8 mouse cellular contexts compared by ENCODE assay signal in genomic region chr11:100319492-100320171, GRCm38 (mm10). TPM values are rescaled to one million over a fixed set of nuclear protein-coding genes. Genes with fewer than 3 reads are reported as not detected.
A peak's percentile ranks its signal among the peaks of the same experiment; 100 is the strongest.
DNase-seq lines count a peak whose midpoint lies in the region; ATAC-seq and TF ChIP-seq lines count a peak whose summit lies in the region.

Gene Eif1, plus strand, starts transcription at chr11:100319885.

- peaks cover 28% of the 10 kb centered on the region for H3K36me3 ChIP-seq in forebrain, embryonic 10.5 days (replicated peaks)
- H3K36me3 ChIP-seq in heart, embryonic 15.5 days: peaks cover 19% of the 10 kb centered on the region
- peaks cover 23% of the 10 kb centered on the region for H3K36me3 ChIP-seq in liver, embryonic 14.5 days (replicated peaks; ENCODE audit: control insufficient read depth, insufficient read depth, low read depth)
- H3K36me3 ChIP-seq in neural tube, embryonic 11.5 days (ENCODE audit: control insufficient read depth, insufficient read depth, low read length): peaks cover 6% of the 10 kb centered on the region
- peaks cover 13% of the 10 kb centered on the region for H3K36me3 ChIP-seq in stomach, postnatal 0 days (ENCODE audit: control insufficient read depth, insufficient read depth, low read length)

- H3K9ac ChIP-seq in heart, embryonic 15.5 days: peak within 1 kb of the TSS; percentile 98
- H3K9ac ChIP-seq in liver, embryonic 14.5 days (replicated peaks): peak within 1 kb of the TSS; percentile 97
- H3K9ac ChIP-seq in neural tube, embryonic 11.5 days (ENCODE audit: low read length): peak within 1 kb of the TSS; percentile 89
- H3K9ac ChIP-seq in stomach, postnatal 0 days (ENCODE audit: low read length): peak within 1 kb of the TSS; percentile 96

- peak; percentile 100 for DNase-seq in CD8-positive naive resting alpha-beta T cell, adult 2 months (ENCODE audit: low read depth in 2 of 2, low spot score in 2 of 2)
- peak; percentile 100 for DNase-seq in c-Kit-positive CD71-negative TER-119-negative erythroid progenitor cells, embryonic 14.5 days (ENCODE audit: low read depth)
- peak; percentile 100 for DNase-seq in forebrain, embryonic 10.5 days (ENCODE audit: extremely low spot score, low spot score)
- peak; percentile 100 for DNase-seq in kidney, postnatal 25 days
- peak; percentile 99 to 100 (median 100) for DNase-seq in liver, embryonic 14.5 days (ENCODE audit: low read depth in 3 of 3, low spot score in 3 of 3)
- peak; percentile 100 for DNase-seq in neural tube, embryonic 11.5 days (ENCODE audit: low spot score)
- peak; percentile 100 for DNase-seq in stomach, postnatal 0 days (ENCODE audit: low spot score)

- H3K27me3 ChIP-seq in forebrain, embryonic 10.5 days (ENCODE audit: poor library complexity, severe bottlenecking): no peaks in the 10 kb centered on the region
- no peaks in the 10 kb centered on the region for H3K27me3 ChIP-seq in heart, embryonic 15.5 days
- no peaks in the 10 kb centered on the region for H3K27me3 ChIP-seq in liver, embryonic 14.5 days (ENCODE audit: control insufficient read depth, insufficient read depth, low read length)
- H3K27me3 ChIP-seq in neural tube, embryonic 11.5 days (ENCODE audit: control insufficient read depth, insufficient read depth, low read length): no peaks in the 10 kb centered on the region
- H3K27me3 ChIP-seq in stomach, postnatal 0 days (ENCODE audit: control insufficient read depth, insufficient read depth, low read length): no peaks in the 10 kb centered on the region

- peak; percentile 94 for ATAC-seq in heart, embryonic 15.5 days (replicated peaks; ENCODE audit: insufficient number of reproducible peaks, insufficient read depth, low FRiP score, low read depth)
- ATAC-seq in liver, embryonic 14.5 days (ENCODE audit: insufficient read depth): peak; percentile 83
- peak; percentile 89 for ATAC-seq in neural tube, embryonic 11.5 days (ENCODE audit: insufficient read depth, low FRiP score, low TSS enrichment)
- ATAC-seq in stomach, postnatal 0 days (ENCODE audit: low FRiP score, low TSS enrichment): peak; percentile 85

- no peak for TF ChIP-seq CTCF in liver, embryonic 14.5 days (IDR thresholded peaks at IDR 0.05; ENCODE audit: low read depth)
- TF ChIP-seq CTCF in stomach, postnatal 0 days (IDR thresholded peaks at IDR 0.05; ENCODE audit: low read depth): no peak

- H3K4me3 ChIP-seq in forebrain, embryonic 10.5 days: peak within 1 kb of the TSS; percentile 65
- peak within 1 kb of the TSS; percentile 89 for H3K4me3 ChIP-seq in heart, embryonic 15.5 days
- H3K4me3 ChIP-seq in liver, embryonic 14.5 days (ENCODE audit: insufficient read depth in 1 of 2, low read depth in 2 of 2, low read length in 2 of 2): peak within 1 kb of the TSS; percentile 69 to 90
- peak within 1 kb of the TSS; percentile 82 for H3K4me3 ChIP-seq in neural tube, embryonic 11.5 days (ENCODE audit: low read depth, low read length)
- peak within 1 kb of the TSS; percentile 70 for H3K4me3 ChIP-seq in stomach, postnatal 0 days (ENCODE audit: low read depth, low read length)

- H3K9me3 ChIP-seq in forebrain, embryonic 10.5 days: no peaks in the 10 kb centered on the region
- H3K9me3 ChIP-seq in heart, embryonic 15.5 days (replicated peaks): no peaks in the 10 kb centered on the region
- no peaks in the 10 kb centered on the region for H3K9me3 ChIP-seq in liver, embryonic 14.5 days (ENCODE audit: control insufficient read depth, low read length)
- H3K9me3 ChIP-seq in neural tube, embryonic 11.5 days (ENCODE audit: control insufficient read depth, low read length): no peaks in the 10 kb centered on the region
- H3K9me3 ChIP-seq in stomach, postnatal 0 days (ENCODE audit: control insufficient read depth, low read length): no peaks in the 10 kb centered on the region

- H3K27ac ChIP-seq in forebrain, embryonic 10.5 days: peak within 1 kb of the TSS; percentile 96
- peak within 1 kb of the TSS; percentile 100 for H3K27ac ChIP-seq in heart, embryonic 15.5 days
- H3K27ac ChIP-seq in liver, embryonic 14.5 days: peak within 1 kb of the TSS; percentile 90
- H3K27ac ChIP-seq in neural tube, embryonic 11.5 days (ENCODE audit: low read depth, low read length): peak within 1 kb of the TSS; percentile 96
- peak within 1 kb of the TSS; percentile 100 for H3K27ac ChIP-seq in stomach, postnatal 0 days (replicated peaks)

- WGBS in forebrain, embryonic 10.5 days: under 1% methylated on average over 53 of the region's 58 CpGs
- WGBS in heart, embryonic 15.5 days: under 1% methylated on average over 56 of the region's 58 CpGs
- under 1% methylated on average over 53 of the region's 58 CpGs for whole genome bisulfite sequencing in liver, embryonic 14.5 days (ENCODE audit: insufficient replicate concordance)
- WGBS in neural tube, embryonic 11.5 days: under 1% methylated on average over 45 of the region's 58 CpGs
- 1% methylated on average over 45 of the region's 58 CpGs for WGBS in stomach, postnatal 0 days

- TF ChIP-seq EP300 in liver, embryonic 14.5 days (IDR thresholded peaks at IDR 0.05; ENCODE audit: low read depth): no peak
- TF ChIP-seq EP300 in stomach, postnatal 0 days (optimal IDR thresholded peaks at IDR 0.05): no peak

- H3K4me2 ChIP-seq in heart, embryonic 15.5 days: peak within 1 kb of the TSS; percentile 82
- peak within 1 kb of the TSS; percentile 94 for H3K4me2 ChIP-seq in liver, embryonic 14.5 days (ENCODE audit: low read depth)
- H3K4me2 ChIP-seq in neural tube, embryonic 11.5 days (ENCODE audit: low read depth): peak within 1 kb of the TSS; percentile 78
- peak within 1 kb of the TSS; percentile 69 for H3K4me2 ChIP-seq in stomach, postnatal 0 days (replicated peaks; ENCODE audit: low read depth)

- H3K4me1 ChIP-seq in forebrain, embryonic 10.5 days: peaks cover 11% of the 10 kb centered on the region
- peaks cover 15% of the 10 kb centered on the region for H3K4me1 ChIP-seq in heart, embryonic 15.5 days (replicated peaks)
- H3K4me1 ChIP-seq in liver, embryonic 14.5 days (replicated peaks; ENCODE audit: control insufficient read depth in 2 of 2, insufficient read depth in 2 of 2, low read length in 1 of 2): peaks cover 13 to 25% of the 10 kb centered on the region in 2 experiments
- no peaks in the 10 kb centered on the region; the same call in 1 of the 2 replicates for H3K4me1 ChIP-seq in neural tube, embryonic 11.5 days (ENCODE audit: control insufficient read depth, insufficient read depth, low read length)
- no peaks in the 10 kb centered on the region for H3K4me1 ChIP-seq in stomach, postnatal 0 days (replicated peaks; ENCODE audit: control insufficient read depth, insufficient read depth)

RNA-seq across cellular contexts. Expression of gene Eif1, which starts in this region (rescaled TPM):
- 1,690 and 1,733 TPM in 2 replicates for polyA plus RNA-seq in forebrain, embryonic 10.5 days (2016; fragmentation: Nextera tagmentation; extraction: Ambion mirVana)
- 1,413 and 1,738 TPM in 2 replicates for polyA plus RNA-seq in heart, embryonic 15.5 days (2015; fragmentation: Nextera tagmentation; extraction: Ambion mirVana)
- 96.0 and 191 TPM in 2 replicates for polyA plus RNA-seq in liver, embryonic 14.5 days (2012; rRNA removed)
- 1,798 and 1,809 TPM in 2 replicates for polyA plus RNA-seq in liver, embryonic 14.5 days (2014; fragmentation: Nextera tagmentation; extraction: Ambion mirVana)
- polyA plus RNA-seq in neural tube, embryonic 11.5 days (2014; fragmentation: Nextera tagmentation; extraction: Ambion mirVana): 1,679 and 1,757 TPM in 2 replicates
- polyA plus RNA-seq in stomach, postnatal 0 days (2015; fragmentation: Nextera tagmentation; extraction: Ambion mirVana): 1,487 and 1,495 TPM in 2 replicates

Comparison
In these comparisons a context has a peak if more than half of its experiments do, and no peak if none do; other contexts are left out.
1. Peak in every context shown above with its lines: DNase-seq, ATAC-seq, H3K4me3 ChIP-seq and H3K27ac ChIP-seq.